Comparison of ENCODE assay signal across 24 mouse cellular contexts in genomic region chr4:45970048-45970560, GRCm38 (mm10). TPM values are rescaled to one million over a fixed set of nuclear protein-coding genes. Genes with fewer than 3 reads are reported as not detected.
DNase-seq lines count a peak whose midpoint lies in the region; ATAC-seq and TF ChIP-seq lines count a peak whose summit lies in the region.
"Had no signal": no experiment of that assay in that cellular context is flagged by ENCODE, and none has a peak within 500 bp of the region (broad histone marks: within the 10 kb centered on the region; RNA-seq: fewer than 3 reads in every experiment).

No protein-coding gene starts in this region.

- peak overlapping the region; percentile 55 for H3K27ac ChIP-seq in heart, embryonic 13.5 days (replicated peaks)
- H3K27ac ChIP-seq in intestine, postnatal 0 days (ENCODE audit: low read depth, low read length), result peak overlapping the region; percentile 1; the same call in 1 of the 2 replicates
- H3K27ac ChIP-seq in intestine, embryonic 16.5 days (ENCODE audit: low read length), result no peak overlapping the region
- H3K27ac ChIP-seq in MEL (ENCODE audit: control insufficient read depth, low read depth, low read length), result no peak overlapping the region
- no peak overlapping the region for H3K27ac ChIP-seq in midbrain, embryonic 11.5 days (ENCODE audit: low read depth, low read length)
- H3K27ac ChIP-seq: embryonic facial prominence, embryonic 12.5 days; forebrain, embryonic 15.5 days; hindbrain, embryonic 12.5 days; hindbrain, postnatal 0 days; intestine, embryonic 15.5 days had no signal

- H3K4me3 ChIP-seq in heart, embryonic 13.5 days, result no peak overlapping the region
- no peak overlapping the region for H3K4me3 ChIP-seq in intestine, postnatal 0 days (ENCODE audit: low read depth, low read length)
- H3K4me3 ChIP-seq in intestine, embryonic 16.5 days (ENCODE audit: low read length), result no peak overlapping the region
- H3K4me3 ChIP-seq in MEL (ENCODE audit: control insufficient read depth in 1 of 2, insufficient read depth in 1 of 2, low read depth in 2 of 2, low read length in 2 of 2), result no peak overlapping the region
- no peak overlapping the region for H3K4me3 ChIP-seq in midbrain, embryonic 11.5 days (ENCODE audit: low read depth, low read length)
- H3K4me3 ChIP-seq: embryonic facial prominence, embryonic 12.5 days; forebrain, embryonic 15.5 days; hindbrain, embryonic 12.5 days; intestine, embryonic 15.5 days had no signal

- no peak overlapping the region for H3K9ac ChIP-seq in heart, embryonic 13.5 days
- no peak overlapping the region for H3K9ac ChIP-seq in intestine, postnatal 0 days (ENCODE audit: low read depth, low read length)
- H3K9ac ChIP-seq in intestine, embryonic 16.5 days (ENCODE audit: low read depth, low read length), result no peak overlapping the region
- no peak overlapping the region for H3K9ac ChIP-seq in MEL (ENCODE audit: control insufficient read depth, low read depth, low read length, poor library complexity, severe bottlenecking)
- no peak overlapping the region for H3K9ac ChIP-seq in midbrain, embryonic 11.5 days (ENCODE audit: low read length)
- H3K9ac ChIP-seq: embryonic facial prominence, embryonic 12.5 days; forebrain, embryonic 15.5 days; hindbrain, embryonic 12.5 days; intestine, embryonic 15.5 days had no signal

- peaks cover 73% of the 10 kb centered on the region for H3K4me1 ChIP-seq in heart, embryonic 13.5 days
- no peaks in the 10 kb centered on the region; the same call in 1 of the 2 replicates for H3K4me1 ChIP-seq in intestine, postnatal 0 days (replicated peaks; ENCODE audit: control insufficient read depth, insufficient read depth, low read length)
- H3K4me1 ChIP-seq in intestine, embryonic 16.5 days (ENCODE audit: control insufficient read depth, insufficient read depth, low read length), result peaks cover 33% of the 10 kb centered on the region
- H3K4me1 ChIP-seq in MEL (ENCODE audit: control insufficient read depth in 1 of 2, insufficient read depth in 2 of 2, low read length in 2 of 2), result peaks cover 4 to 19% of the 10 kb centered on the region in 2 experiments
- H3K4me1 ChIP-seq in midbrain, embryonic 11.5 days (ENCODE audit: control insufficient read depth, insufficient read depth, low read length), result peaks cover 35% of the 10 kb centered on the region

- no peak overlapping the region for H3K4me2 ChIP-seq in heart, embryonic 13.5 days
- H3K4me2 ChIP-seq in intestine, postnatal 0 days (replicated peaks; ENCODE audit: low read depth), result no peak overlapping the region
- no peak overlapping the region for H3K4me2 ChIP-seq in intestine, embryonic 16.5 days (ENCODE audit: low read depth, low read length)
- H3K4me2 ChIP-seq in midbrain, embryonic 11.5 days, result no peak overlapping the region
- H3K4me2 ChIP-seq: embryonic facial prominence, embryonic 12.5 days; forebrain, embryonic 15.5 days; hindbrain, embryonic 12.5 days; intestine, embryonic 15.5 days had no signal

- no peak for ATAC-seq in heart, embryonic 13.5 days (ENCODE audit: extremely low read depth, insufficient number of reproducible peaks, low FRiP score, low TSS enrichment)
- no peak for ATAC-seq in intestine, postnatal 0 days
- no peak for ATAC-seq in intestine, embryonic 16.5 days
- no peak for ATAC-seq in midbrain, embryonic 11.5 days (ENCODE audit: low FRiP score)
- ATAC-seq: activated CD4-positive, CD25-positive, alpha-beta regulatory T cell, adult 4 months; CD4-positive, CD25-positive, alpha-beta regulatory T cell, adult 4 months; forebrain, embryonic 15.5 days; hindbrain, postnatal 0 days; intestine, embryonic 15.5 days; Patski had no signal

- intact Hi-C loops in heart, postnatal 25 days (cut with DNase I), result loop anchor here (5.0 kb wide), 1 partner anchor 57 kb away; no protein-coding TSS in a partner anchor

- TF ChIP-seq RAD21 in MEL (IDR thresholded peaks at IDR 0.05; ENCODE audit: low read depth, low read length), result no peak

- no peak for TF ChIP-seq CTCF in intestine, postnatal 0 days (IDR thresholded peaks at IDR 0.05; ENCODE audit: low read depth)
- no peak for TF ChIP-seq CTCF in MEL (IDR thresholded peaks at IDR 0.05 in 2 of 3, conservative IDR thresholded peaks at IDR 0.05 in 1 of 3; ENCODE audit: control insufficient read depth in 1 of 3, insufficient read depth in 1 of 3, low read depth in 2 of 3, low read length in 3 of 3, poor library complexity in 1 of 3, severe bottlenecking in 1 of 3)

- no peaks in the 10 kb centered on the region for H3K9me3 ChIP-seq in heart, embryonic 13.5 days
- H3K9me3 ChIP-seq in intestine, postnatal 0 days (ENCODE audit: control insufficient read depth), result no peaks in the 10 kb centered on the region
- no peaks in the 10 kb centered on the region for H3K9me3 ChIP-seq in intestine, embryonic 16.5 days (ENCODE audit: control insufficient read depth, low read length)
- H3K9me3 ChIP-seq in MEL (replicated peaks; ENCODE audit: insufficient read depth, low read length), result no peaks in the 10 kb centered on the region
- H3K9me3 ChIP-seq in midbrain, embryonic 11.5 days (ENCODE audit: control insufficient read depth, low read length), result no peaks in the 10 kb centered on the region
- H3K9me3 ChIP-seq: embryonic facial prominence, embryonic 12.5 days; forebrain, embryonic 15.5 days; G1E; hindbrain, embryonic 12.5 days; intestine, embryonic 15.5 days had no signal

- 62% methylated on average over 7 of the region's 7 CpGs for WGBS in heart, embryonic 13.5 days
- 50% methylated on average over 7 of the region's 7 CpGs for WGBS in intestine, postnatal 0 days
- WGBS in intestine, embryonic 16.5 days, result 74% methylated on average over 7 of the region's 7 CpGs
- WGBS in midbrain, embryonic 11.5 days, result 73% methylated on average over 7 of the region's 7 CpGs

- TF ChIP-seq POLR2A in MEL (IDR thresholded peaks at IDR 0.05; ENCODE audit: control insufficient read depth in 1 of 2, insufficient read depth in 1 of 2, low read depth in 1 of 2, low read length in 2 of 2, poor library complexity in 1 of 2), result no peak

- no peak for TF ChIP-seq EP300 in MEL (IDR thresholded peaks at IDR 0.05; ENCODE audit: low read depth in 1 of 2, low read length in 2 of 2)

- H3K27me3 ChIP-seq in heart, embryonic 13.5 days (replicated peaks), result 0 out of 2 replicates have a peak, but pooled peaks cover 2% of the 10 kb centered on the region
- no peaks in the 10 kb centered on the region for H3K27me3 ChIP-seq in intestine, postnatal 0 days (replicated peaks; ENCODE audit: control insufficient read depth, insufficient read depth, low read length)
- H3K27me3 ChIP-seq in intestine, embryonic 16.5 days (replicated peaks; ENCODE audit: control insufficient read depth, insufficient read depth, low read length), result no peaks in the 10 kb centered on the region
- H3K27me3 ChIP-seq in MEL (ENCODE audit: control insufficient read depth in 1 of 2, insufficient read depth in 2 of 2, low read length in 2 of 2), result no peaks in the 10 kb centered on the region
- H3K27me3 ChIP-seq in midbrain, embryonic 11.5 days (ENCODE audit: control insufficient read depth, insufficient read depth, low read length), result peaks cover 5% of the 10 kb centered on the region
- H3K27me3 ChIP-seq: intestine, embryonic 15.5 days; Patski had no signal

- H3K79me2 ChIP-seq in MEL (ENCODE audit: control insufficient read depth, insufficient read depth, low read length, poor library complexity), result no peaks in the 10 kb centered on the region

- no peak for DNase-seq in heart, postnatal 25 days (ENCODE audit: low spot score)
- DNase-seq in MEL (ENCODE audit: low read depth, low spot score), result peak; percentile 52
- peak; percentile 19 for DNase-seq in induced T-regulatory cell, adult 2 months (ENCODE audit: low read depth)
- DNase-seq in midbrain, embryonic 11.5 days (ENCODE audit: low spot score, missing footprints), result no peak
- DNase-seq: adrenal gland, postnatal 14 days; B cell, adult 2 months; cerebellum, adult 18-20 months; cerebellum, adult 9-11 months; embryo, embryonic 11 days; gastrocnemius, postnatal 36 days; heart, postnatal 14 days; kidney, adult 8-10 months had no signal

- no peaks in the 10 kb centered on the region for H3K36me3 ChIP-seq in heart, embryonic 13.5 days
- no peaks in the 10 kb centered on the region for H3K36me3 ChIP-seq in intestine, postnatal 0 days (ENCODE audit: control insufficient read depth, insufficient read depth)
- no peaks in the 10 kb centered on the region for H3K36me3 ChIP-seq in intestine, embryonic 16.5 days (ENCODE audit: control insufficient read depth, insufficient read depth, low read length)
- H3K36me3 ChIP-seq in MEL (ENCODE audit: control insufficient read depth in 1 of 2, insufficient read depth in 2 of 2, low read length in 2 of 2), result peaks cover 0 to 18% of the 10 kb centered on the region in 2 experiments; a peak in 2 of 4 replicates
- no peaks in the 10 kb centered on the region for H3K36me3 ChIP-seq in midbrain, embryonic 11.5 days (ENCODE audit: control insufficient read depth, insufficient read depth, low read length)
- H3K36me3 ChIP-seq: embryonic facial prominence, embryonic 12.5 days; forebrain, embryonic 15.5 days; G1E; hindbrain, embryonic 12.5 days; intestine, embryonic 15.5 days had no signal

TF ChIP-seq in MEL, 35 proteins besides CTCF, POLR2A, EP300 and RAD21:
- TF ChIP-seq CHD2 (IDR thresholded peaks at IDR 0.05; ENCODE audit: low read length), result no peak
- TF ChIP-seq TBP (IDR thresholded peaks at IDR 0.05; ENCODE audit: low read depth, low read length), result no peak
- TF ChIP-seq USF2 (IDR thresholded peaks at IDR 0.05; ENCODE audit: borderline replicate concordance in 1 of 2, insufficient read depth in 1 of 2, low read depth in 1 of 2, low read length in 2 of 2), result no peak
- TF ChIP-seq RCOR1 (IDR thresholded peaks at IDR 0.05; ENCODE audit: low read depth, low read length), result no peak
- TF ChIP-seq BHLHE40 (IDR thresholded peaks at IDR 0.05; ENCODE audit: borderline replicate concordance, low read depth, low read length), result no peak
- TF ChIP-seq MAX (IDR thresholded peaks at IDR 0.05; ENCODE audit: low read length), result no peak
- TF ChIP-seq GATA1 (IDR thresholded peaks at IDR 0.05; ENCODE audit: low read depth, low read length), result peak; percentile 61
- TF ChIP-seq ETS1 (IDR thresholded peaks at IDR 0.05; ENCODE audit: low read depth, low read length), result 0 out of 2 replicates have a peak, but pooled peaks have one; percentile 25

RNA-seq across cellular contexts. Expression of gene Tdrd7, which starts 5.0 kb away (rescaled TPM):
- polyA plus RNA-seq in heart, embryonic 13.5 days (2015; fragmentation: Nextera tagmentation; extraction: Ambion mirVana), result 13.0 and 14.3 TPM in 2 replicates
- 10 to 100 TPM in 1 of 2 experiments, 1 to 10 TPM in 1; 9.7 to 11.7 TPM for total RNA-seq in heart, postnatal 25 days (2021)
- polyA plus RNA-seq in intestine, postnatal 0 days (2015; fragmentation: Nextera tagmentation; extraction: Ambion mirVana), result 43.3 and 47.8 TPM in 2 replicates
- 31.5 and 36.6 TPM in 2 replicates for polyA plus RNA-seq in intestine, embryonic 16.5 days (2015; fragmentation: Nextera tagmentation; extraction: Ambion mirVana)
- 11.8 and 11.9 TPM in 2 replicates for total RNA-seq in MEL (2012; rRNA removed)
- polyA plus RNA-seq in MEL (2012; ENCODE audit: insufficient read depth in 1 of 2, insufficient read length in 2 of 2, low read depth in 1 of 2, low replicate concordance in 2 of 2, missing spikeins in 1 of 2), result 1 to 10 TPM in 1 of 2 experiments, not detected in 1; 7.7 TPM
- 10.9 and 11.8 TPM in 2 replicates for polyA plus RNA-seq in midbrain, embryonic 11.5 days (2014; fragmentation: Nextera tagmentation; extraction: Ambion mirVana)

Comparison
In these comparisons a context has a peak if more than half of its experiments do, and no peak if none do; other contexts are left out.
1. H3K27ac ChIP-seq: peak in heart, embryonic 13.5 days (single experiment) and intestine, postnatal 0 days (single experiment); none in intestine, embryonic 16.5 days (single experiment), MEL (single experiment) and midbrain, embryonic 11.5 days (single experiment).
2. DNase-seq: peak in MEL (single experiment) and induced T-regulatory cell, adult 2 months (single experiment); none in heart, postnatal 25 days (single experiment) and midbrain, embryonic 11.5 days (single experiment).